Mouse (Mus musculus) cerebellum, postnatal 25 days (tissue): ENCODE results near the gene Scnn1a.
A peak's percentile ranks its signal among the peaks of the same experiment; 100 is the strongest.

Experiments
- DNase-seq, 2 experiments: peaks; one replicate each; pipeline ENCODE4 v3.0.0; 2021; ENCODE audit warnings: mixed read lengths in 2 of 2

Scnn1a gene

DNA sequence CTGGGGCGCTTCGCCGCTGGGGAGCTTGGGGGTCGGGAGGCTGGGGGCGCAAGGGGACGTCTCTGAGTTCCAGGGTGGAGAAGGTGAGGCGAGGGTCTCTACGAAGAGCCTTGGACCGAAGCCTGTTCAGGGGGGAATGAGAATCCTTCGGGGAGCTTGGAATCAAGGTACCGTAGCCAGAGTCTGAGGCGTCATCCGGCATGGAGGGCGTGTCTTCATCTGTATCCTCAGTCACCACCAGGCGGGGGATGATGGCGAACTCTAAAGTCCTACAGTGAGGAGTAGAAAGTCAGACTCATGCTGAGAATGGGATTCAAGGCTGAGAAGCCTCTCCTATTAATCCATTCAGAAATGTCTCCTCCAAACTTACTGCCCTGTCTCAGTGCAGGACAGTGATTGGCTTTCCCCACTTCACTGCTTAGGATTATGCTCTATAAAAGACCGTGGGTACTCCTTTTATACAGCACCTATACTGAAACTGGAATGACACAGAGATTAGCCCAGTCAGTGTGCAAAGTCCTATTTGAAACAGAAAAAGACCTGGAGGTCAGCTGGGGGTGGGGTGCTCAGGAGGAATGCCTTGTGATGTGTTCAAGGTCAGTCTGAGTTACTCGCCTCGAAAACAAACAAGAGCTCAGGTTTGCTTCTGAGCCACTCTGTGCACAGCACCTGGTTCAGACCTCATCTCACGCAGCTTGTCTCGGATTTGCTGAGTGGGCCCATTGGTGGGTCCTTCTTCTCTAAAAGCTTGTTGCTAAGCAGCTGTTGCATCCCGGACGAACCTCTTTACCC, 43.2 kb downstream of the Scnn1a start:
- DNase-seq: no peak

DNA sequence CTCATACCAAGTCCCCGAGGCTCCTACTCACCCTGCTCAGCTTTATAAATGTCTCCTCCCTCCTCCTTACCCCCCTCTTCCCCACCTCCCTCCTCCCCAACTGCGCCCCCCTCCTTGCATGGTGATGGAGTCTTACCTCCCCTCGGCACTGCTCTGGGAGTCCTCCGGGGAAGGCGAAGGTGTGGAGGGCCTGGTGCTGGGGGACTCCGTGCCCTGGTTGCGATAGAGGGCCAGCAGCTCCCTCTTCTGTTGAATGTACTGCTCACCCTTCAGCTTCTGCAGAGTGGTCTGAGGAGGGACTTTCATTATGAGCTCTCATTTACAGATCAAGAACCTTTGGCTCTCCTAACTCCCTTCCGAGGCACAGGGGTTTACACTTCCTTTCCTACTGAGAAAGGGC, 44.0 kb downstream of the Scnn1a start:
- no peak for DNase-seq

DNA sequence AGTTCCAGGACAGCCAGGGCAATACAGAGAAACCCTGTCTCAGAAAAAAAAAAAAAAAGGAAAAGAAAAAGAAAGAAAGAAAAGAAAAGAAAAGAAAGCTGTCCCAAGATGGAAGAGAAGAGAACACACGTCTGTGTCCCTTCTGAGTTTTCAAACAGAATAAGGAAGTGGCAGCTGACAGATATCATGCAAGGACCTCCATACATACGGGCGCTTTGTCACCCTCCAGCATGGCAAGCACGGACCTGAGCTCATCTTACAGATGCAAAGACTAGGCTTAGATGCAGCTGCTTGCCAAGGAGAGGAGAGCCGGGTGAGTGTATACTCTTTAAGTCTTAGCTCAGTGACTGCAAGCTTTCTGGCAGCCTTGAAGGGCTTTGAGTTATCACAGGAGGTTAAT, 45.1 kb downstream of the Scnn1a start:
- no peak for DNase-seq

DNA sequence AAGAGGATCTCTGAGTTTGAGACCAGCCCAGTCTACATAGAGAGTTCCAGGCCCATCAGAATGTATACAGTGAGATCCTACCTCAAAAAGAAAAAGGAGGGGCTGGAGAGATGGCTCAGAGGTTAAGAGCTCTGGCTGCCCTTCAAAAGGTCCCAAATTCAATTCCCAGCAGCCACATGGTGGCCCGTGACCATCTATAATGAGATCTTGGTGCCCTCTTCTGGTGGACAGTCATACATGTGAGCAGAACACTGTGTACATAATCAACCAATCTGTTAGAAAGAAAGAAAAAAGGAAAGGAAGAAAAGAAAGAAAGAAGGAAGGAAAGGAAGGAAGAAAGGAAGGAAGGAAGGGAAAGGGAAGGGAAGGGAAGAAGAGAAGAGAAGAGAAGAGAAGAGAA, 45.7 kb downstream of the Scnn1a start:
- no peak for DNase-seq

DNA sequence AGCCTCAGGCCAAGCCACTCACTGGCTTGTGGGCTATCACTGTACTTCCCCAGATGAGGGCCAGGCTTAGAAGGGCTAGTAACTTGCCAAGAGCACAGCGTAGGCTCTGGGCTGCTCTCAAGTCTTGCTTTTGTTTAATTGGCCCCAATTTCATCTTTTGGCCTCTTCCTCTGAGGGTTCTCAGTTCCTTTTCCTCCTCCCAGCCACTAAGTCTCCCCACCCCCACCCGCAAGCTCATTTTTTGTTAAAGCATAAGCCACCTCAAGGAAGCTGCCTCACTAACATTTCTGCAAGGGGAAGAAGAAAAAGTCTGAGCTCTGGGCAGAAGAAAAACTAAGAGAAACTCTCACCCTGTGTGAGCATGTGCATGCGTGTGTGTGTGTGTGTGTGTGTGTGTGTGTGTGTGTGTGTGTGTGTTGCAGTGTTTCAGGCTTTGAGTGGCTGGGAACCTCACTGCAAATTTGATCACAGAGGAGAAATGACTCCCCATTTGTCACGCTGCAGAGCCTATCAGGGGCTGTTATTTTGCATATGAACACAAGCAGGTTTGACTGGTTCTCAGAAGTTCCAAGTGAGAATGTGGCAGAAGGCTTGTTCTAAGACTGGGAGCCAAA, 47.4 kb downstream of the Scnn1a start:
- DNase-seq: no peak

DNA sequence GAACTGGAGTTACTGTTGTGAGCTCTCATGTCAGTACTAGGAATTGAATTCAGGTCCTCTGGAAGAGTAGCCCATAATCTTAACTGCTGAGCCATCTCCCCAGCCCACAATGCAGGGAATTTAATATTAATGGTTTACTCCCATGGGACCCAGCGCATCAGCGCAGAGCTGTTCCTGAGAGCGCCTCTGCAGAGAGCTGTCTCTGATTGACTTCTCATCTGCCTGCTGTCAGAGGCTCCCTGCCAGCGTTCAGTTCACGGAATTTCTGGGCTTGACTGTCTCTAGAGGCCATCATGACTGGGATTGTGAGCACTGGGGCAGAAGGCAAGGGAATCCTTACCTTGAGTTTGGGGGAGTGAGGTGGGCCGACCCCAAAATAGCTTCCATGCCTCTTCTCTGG, 56.6 kb downstream of the Scnn1a start:
- no peak for DNase-seq

DNA sequence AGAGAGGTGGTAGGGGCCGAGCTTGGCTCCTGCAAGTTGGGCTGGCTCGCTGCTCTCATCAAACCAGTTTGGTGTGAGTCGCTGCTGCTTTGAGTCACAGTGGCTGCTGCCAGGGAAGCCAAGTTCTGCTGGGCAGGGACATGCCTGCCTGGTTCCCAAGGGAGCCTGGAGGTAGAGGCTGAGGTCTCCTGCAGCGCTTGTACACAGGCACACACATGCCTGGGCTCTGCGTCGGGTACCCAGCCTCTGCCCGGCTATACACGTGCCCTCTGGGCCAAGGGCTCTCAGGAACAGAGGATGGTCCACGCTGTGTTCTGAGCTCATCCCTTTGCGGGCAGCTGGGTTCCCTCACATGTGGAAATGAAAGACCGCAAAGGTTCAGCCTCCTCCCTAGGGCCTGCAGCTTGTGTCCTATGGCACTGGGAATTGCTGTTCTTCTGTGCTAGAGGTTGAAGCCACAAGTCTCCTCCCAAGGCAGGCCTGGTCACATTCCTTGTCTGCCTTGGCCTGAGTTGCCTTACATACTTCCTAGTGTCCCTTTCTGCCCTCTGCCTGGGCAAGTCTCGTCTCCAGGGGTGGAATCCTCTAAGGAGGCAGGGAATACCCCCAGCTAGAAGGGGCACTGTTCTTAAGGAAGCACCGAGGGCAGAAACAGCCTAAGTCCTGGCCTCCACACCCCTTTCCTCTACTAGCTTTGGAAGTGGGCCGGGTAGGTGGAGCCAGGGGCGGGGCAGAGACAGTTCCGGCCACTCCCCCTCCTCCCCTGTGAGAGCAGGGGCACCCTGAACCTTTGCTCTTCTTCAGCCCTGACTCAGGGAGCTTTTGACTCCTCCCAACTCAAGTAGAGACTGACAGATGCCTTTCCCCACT, 57.4 kb downstream of the Scnn1a start:
- no peak for DNase-seq

DNA sequence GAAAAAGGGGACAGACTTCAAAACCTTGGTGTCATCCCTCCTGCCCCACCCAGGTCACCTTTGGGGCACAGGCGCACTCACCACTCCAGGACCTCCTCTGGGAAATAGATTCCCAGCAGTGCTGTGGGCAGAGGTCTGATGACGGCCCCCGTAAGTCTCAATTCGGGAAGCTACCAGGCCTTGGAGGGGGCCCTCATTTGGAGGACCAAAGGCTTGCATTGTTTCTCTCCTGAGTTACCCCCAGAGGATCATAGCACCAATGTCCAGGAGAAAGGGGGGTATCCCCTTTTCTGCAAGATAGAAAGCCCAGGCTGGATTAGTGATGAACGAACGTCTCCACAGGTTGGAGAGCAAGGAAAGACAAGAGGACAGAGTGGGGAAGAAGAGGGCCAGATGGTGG, 58.2 kb downstream of the Scnn1a start:
- DNase-seq: no peak

DNA sequence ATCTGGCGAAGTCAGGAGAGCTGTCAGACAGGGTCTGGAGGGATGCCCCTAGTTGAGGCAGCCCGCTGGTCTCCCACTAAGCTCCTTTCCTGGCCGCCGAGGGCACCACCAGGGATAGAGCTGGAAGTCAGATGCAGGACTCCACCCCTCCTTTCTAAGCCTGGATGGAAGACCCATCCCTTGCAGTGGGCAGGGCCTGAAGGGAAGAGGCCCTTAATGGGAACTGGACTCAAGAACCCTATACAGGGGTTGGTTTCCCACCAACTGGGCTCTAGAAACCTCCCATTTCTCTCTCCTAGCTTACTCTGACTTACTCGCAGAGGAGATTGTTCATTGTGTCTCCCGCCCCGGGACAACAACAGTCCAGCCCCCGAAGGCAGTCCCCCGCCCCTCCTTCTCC, 59.3 kb downstream of the Scnn1a start:
- no peak for DNase-seq

DNA sequence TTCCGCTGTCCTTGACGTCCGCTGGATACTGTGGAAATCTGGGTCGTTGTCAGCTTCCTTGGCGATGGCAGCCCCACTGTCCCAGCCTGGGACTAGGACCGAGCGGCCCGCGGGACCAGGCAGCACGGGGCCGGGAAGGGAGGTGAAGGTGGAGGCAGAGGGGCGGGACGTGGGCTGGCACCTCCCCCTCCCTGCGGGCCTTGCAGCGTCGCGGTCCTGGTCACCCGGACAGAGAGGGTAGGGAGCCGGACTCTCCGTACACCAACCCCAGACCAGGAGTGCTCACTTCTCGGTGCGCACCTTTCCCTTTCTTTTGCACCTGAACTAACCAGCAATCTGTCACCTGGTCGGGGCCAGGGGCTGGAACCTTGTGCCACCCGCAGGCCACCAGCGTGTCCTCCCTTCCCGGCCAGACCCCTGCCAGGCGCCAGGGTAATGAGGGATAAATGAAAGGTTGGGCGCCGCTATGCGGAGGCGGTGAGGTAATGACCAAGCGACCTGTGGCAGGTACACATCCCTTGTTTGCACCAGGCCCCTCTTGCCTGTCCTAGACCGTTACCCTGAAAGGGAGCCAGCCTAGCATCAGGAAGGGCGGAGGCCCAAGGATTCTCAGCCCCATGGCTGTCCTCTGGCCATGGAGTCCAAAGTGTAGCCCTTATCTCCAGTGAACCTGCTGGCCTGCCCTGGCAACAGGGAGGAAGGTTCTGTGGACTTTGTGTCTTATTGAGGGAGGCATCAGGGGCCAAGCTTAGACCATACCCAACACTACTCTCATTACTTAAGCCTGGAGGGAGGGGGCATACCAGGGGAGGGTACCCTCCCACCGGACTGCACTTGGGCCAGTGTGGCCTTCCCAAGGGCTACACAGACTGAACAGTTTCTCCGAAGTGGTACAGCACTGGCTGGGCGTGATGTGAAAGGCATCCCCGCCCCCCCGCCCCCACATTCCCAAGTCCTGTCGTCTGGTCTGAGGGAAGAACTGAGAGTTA, 60.2 kb downstream of the Scnn1a start, which contains the start of gene Plekhg6:
Gene Plekhg6 (minus strand): TSS at position 422 of the 989 bp plus-strand sequence.
- peak in 1 of 2 experiments; percentile 40 for DNase-seq

DNA sequence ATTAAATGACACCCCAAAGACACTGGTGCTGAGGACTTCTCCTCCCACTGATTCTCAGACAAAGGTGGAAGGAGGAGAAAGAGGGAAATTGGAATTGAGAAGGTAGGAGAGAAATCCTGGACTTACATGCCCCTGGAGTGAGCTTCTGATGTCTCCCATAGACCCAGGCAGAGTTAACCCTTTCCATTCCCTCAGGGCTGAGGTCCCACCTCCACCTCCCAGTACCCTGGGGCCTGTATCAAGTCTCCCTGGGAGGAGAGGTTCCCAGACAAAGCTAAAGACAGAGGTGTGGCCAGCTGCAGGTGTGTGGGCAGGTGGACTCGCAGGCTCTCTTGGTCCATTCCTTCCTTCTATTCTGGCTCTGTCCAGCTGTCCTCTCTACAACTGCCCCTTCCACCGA, 61.6 kb downstream of the Scnn1a start:
- no peak for DNase-seq

DNA sequence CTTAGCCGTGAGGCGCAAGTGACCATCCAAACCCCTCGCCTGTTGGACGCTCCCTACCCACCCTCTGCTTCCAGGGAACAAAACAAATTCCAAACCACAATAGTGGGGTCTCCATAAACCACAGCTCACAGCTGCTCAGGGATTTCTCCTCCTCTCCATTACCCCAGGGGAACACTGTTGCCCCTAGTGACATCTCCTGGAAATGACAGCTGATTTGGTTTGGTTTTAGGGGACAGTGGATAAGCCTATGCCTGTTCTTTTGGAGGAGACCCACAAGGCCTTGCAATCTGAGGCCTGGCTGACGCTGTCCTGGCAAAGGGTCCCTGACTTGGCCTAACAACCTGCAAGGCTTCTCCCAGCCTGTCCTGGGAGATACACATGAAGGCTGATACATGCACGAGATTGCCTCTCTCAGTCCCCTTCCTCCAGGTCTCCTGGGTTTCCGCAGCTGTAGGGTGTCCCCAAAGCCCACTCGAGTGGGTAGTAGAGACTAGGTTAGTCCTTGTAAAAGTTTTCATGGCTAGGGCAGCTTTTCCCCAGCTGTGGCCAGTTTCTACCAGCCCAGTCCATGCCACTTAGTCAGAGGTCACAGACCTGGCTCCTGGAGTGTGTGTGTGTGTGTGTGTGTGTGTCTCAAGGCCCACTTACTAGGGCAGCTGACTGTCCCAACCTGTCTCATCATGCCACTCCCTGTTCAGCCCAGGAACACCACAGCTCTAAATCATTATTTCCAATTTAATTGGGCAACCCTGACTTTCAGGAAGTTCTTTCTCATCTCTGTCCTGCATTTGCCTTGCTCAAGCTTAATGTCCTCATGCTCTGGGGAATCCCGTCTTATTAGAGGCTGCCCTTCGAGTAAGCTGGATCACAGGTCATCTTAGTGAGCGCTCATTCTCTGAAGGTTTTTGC, 64.9 kb downstream of the Scnn1a start:
- no peak for DNase-seq

DNA sequence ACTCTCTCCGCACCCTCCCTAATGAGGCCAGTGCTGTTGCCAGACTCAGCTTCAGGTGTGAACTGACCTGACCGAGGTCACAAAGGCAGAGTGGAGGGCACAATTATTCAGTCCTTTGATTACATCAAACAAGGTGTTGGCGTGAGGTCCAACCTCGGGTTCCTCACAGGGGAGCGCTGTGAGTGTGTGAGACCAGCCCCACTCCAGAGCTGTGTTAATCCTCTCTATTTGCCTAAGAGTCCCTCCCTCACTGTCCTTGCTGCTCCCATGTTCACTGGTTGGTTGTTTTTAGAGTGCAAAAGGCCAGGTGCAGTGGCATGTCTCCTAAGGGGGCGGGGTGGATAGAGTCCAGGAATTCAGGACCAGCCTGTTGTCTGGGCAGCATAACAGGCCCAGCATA, 65.6 kb downstream of the Scnn1a start:
- no peak for DNase-seq

DNA sequence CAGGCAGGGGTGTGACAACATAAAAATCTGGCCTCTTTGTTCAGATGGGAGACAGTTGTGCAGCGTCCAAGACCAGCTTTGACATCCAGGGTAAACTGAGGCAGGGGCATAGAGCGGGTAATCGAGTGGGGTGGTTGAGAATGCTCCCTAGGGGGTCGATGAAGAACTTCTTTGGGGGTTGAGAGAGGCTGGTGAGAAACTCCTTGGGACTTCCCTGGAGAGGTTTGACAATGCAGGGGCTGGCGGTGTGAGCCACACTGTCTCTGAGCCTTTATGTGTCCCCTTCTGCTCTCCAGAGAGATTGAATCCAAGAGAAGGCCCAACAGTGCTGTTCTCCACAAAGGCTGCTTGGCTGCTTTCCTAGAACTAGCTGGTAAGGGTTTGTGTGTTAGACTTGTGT, 69.4 kb downstream of the Scnn1a start:
- no peak for DNase-seq
